Mouse (Mus musculus) embryonic facial prominence, embryonic 11.5 days (tissue): Measurements from ENCODE around the gene Epo. TPM values are rescaled to one million over a fixed set of nuclear protein-coding genes. Genes with fewer than 3 reads are reported as not detected.

Experiments used
- ATAC-seq: fragments of 200-750 bp; cut with Nextera tagmentation; replicated peaks from 2 replicates; pipeline ENCODE4 v1.8.0; 2017; ENCODE audit warnings: low read depth; ENCODE audit not compliant: insufficient number of reproducible peaks, low FRiP score, low TSS enrichment
- DNase-seq: peaks from one replicate; pipeline ENCODE4 v3.0.0-alpha.2; 2015; ENCODE audit warnings: low spot score
- H3K27ac ChIP-seq: fragments of 300-500 bp; sonication (generic); replicated peaks from 2 replicates; pipeline ENCODE4 v1.5.1; 2014; ENCODE audit warnings: mild to moderate bottlenecking, low read depth, low read length, control low read depth
- H3K27me3 ChIP-seq: fragments of 300-500 bp; sonication (generic); 2 replicates; pipeline ENCODE4 v1.6.1; 2014; ENCODE audit warnings: mild to moderate bottlenecking, low read length, moderate library complexity, mixed read lengths; ENCODE audit not compliant: control insufficient read depth, insufficient read depth
- H3K36me3 ChIP-seq: fragments of 300-500 bp; sonication (generic); replicated peaks from 2 replicates; pipeline ENCODE4 v1.6.1; 2014; ENCODE audit warnings: low read depth, mild to moderate bottlenecking, low read length, moderate library complexity, mixed read lengths; ENCODE audit not compliant: control insufficient read depth, insufficient read depth
- H3K4me1 ChIP-seq: fragments of 300-500 bp; sonication (generic); 2 replicates; pipeline ENCODE4 v1.6.1; 2014; ENCODE audit warnings: low read length, mixed read lengths; ENCODE audit not compliant: control insufficient read depth, insufficient read depth
- H3K4me2 ChIP-seq: fragments of 300-500 bp; sonication (generic); 2 replicates; pipeline ENCODE4 v1.6.1; 2014; ENCODE audit warnings: low read depth, mild to moderate bottlenecking, control low read depth, low read length, moderate library complexity
- H3K4me3 ChIP-seq: fragments of 300-500 bp; sonication (generic); 2 replicates; pipeline ENCODE4 v1.5.1; 2014; ENCODE audit warnings: low read depth, low read length, control low read depth
- H3K9ac ChIP-seq: fragments of 300-500 bp; sonication (generic); replicated peaks from 2 replicates; pipeline ENCODE4 v1.6.1; 2014; ENCODE audit warnings: mild to moderate bottlenecking, control low read depth, low read length
- H3K9me3 ChIP-seq: fragments of 300-500 bp; sonication (generic); replicated peaks from 2 replicates; pipeline ENCODE4 v1.6.1; 2016; ENCODE audit warnings: mild to moderate bottlenecking, low read length, inconsistent platforms, mixed read lengths; ENCODE audit not compliant: control insufficient read depth
- WGBS: fragments of 180-500 bp; shearing (Covaris S2); extraction: QIAGEN DNeasy Blood & Tissue Kit; methylation state at CpG from one replicate; pipeline ENCODE4 v1.1.7; 2014; 5-methylcytosine and 5-hydroxymethylcytosine counted together
- polyA plus RNA-seq: library from polyadenylated mRNA; unstranded; fragments of >200 nt; fragmentation: Nextera tagmentation; extraction: Ambion mirVana; gene quantifications from 2 replicates; pipeline ENCODE4 v1.2.1, GENCODE M21; 2014

Gene Epo
- polyA plus RNA-seq, 1 experiment from 2014 or later, result 0.63 TPM

DNA sequence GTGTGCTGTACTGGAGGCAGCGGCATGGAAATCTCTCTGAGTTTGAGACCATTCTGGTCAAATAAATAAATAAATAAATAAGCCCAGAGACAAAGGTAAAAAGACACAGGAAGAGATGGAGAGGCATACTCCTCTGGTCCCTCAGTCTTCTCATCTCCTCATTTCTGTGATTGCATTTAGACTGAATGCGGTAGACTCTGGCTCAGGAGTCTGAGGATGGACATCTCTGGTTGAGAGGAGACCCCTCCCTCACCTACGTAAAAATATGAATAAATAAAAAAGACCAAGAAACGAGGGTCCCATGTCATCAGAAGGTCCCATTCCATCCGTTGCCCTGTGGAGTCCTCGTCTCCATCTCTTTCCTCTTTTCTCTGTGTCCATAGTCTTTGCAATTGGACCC, 20.0 kb upstream of the Epo start:
- Histone ChIP-seq H3K9ac (no peak overlapping the region), H3K36me3 (no peaks in the 10 kb centered on the region), H3K9me3 (no peaks in the 10 kb centered on the region), H3K4me2 (peak overlapping the region; percentile 19; the same call in 1 of the 2 replicates), H3K27ac (no peak overlapping the region), H3K4me3 (no peak overlapping the region; the same call in 1 of the 2 replicates), H3K4me1 (no peaks in the 10 kb centered on the region), H3K27me3 (no peaks in the 10 kb centered on the region; the same call in 1 of the 2 replicates)
- DNase-seq (no peak), ATAC-seq (no peak)
- WGBS, result 26% methylated on average over 6 of the region's 6 CpGs

DNA sequence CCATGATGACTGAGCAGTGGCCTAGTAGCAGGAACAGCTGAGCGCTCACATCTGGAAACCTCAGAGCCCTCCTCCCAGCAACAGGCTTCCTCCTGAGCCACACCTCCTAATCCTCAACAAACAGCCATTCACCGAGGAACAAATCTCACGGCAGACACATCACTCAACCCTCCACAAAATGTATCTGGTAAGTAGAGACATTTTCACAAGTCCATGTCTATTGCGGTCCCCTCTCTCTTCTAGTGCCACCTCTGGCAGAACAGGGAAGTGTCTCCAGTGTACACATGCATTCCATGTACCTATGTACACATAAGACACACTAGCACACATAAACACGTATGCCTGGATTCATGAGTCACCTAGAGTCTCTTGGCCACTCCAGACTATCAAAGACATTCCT, 18.1 kb upstream of the Epo start:
- Histone ChIP-seq H3K36me3 (no peaks in the 10 kb centered on the region), H3K4me1 (no peaks in the 10 kb centered on the region), H3K27ac (no peak overlapping the region), H3K9me3 (no peaks in the 10 kb centered on the region), H3K4me2 (no peak overlapping the region), H3K27me3 (no peaks in the 10 kb centered on the region; the same call in 1 of the 2 replicates), H3K4me3 (no peak overlapping the region), H3K9ac (no peak overlapping the region)
- DNase-seq (no peak), ATAC-seq (no peak)
- WGBS, result 69% methylated on average over 5 of the region's 5 CpGs

DNA sequence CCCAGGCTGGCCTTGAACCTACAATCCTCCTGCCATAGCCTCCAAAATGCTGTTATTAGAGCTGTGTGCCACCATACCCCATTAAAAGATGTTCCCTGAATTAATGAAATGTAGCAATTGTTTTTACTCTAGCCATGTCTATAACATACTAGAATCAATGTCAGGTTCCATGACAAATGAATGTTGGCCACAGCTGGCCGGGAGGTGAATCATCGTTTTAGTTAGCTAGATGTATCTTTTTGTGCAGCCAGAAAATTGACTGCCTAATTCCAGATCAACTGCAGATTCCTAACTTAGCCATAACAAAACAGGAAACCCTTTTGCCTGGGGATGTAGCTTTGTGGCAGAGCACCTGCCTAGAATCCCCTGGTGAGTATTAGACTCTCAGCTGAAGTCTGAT, 16.8 kb upstream of the Epo start:
- H3K4me1 ChIP-seq, result no peaks in the 10 kb centered on the region
- H3K4me2 ChIP-seq, result no peak overlapping the region
- no peaks in the 10 kb centered on the region; the same call in 1 of the 2 replicates for H3K27me3 ChIP-seq
- H3K9ac ChIP-seq, result no peak overlapping the region
- no peak overlapping the region for H3K4me3 ChIP-seq
- 80% methylated on average over 2 of the region's 2 CpGs for WGBS
- H3K9me3 ChIP-seq, result no peaks in the 10 kb centered on the region
- no peak overlapping the region for H3K27ac ChIP-seq
- no peak for DNase-seq
- H3K36me3 ChIP-seq, result no peaks in the 10 kb centered on the region
- no peak for ATAC-seq

DNA sequence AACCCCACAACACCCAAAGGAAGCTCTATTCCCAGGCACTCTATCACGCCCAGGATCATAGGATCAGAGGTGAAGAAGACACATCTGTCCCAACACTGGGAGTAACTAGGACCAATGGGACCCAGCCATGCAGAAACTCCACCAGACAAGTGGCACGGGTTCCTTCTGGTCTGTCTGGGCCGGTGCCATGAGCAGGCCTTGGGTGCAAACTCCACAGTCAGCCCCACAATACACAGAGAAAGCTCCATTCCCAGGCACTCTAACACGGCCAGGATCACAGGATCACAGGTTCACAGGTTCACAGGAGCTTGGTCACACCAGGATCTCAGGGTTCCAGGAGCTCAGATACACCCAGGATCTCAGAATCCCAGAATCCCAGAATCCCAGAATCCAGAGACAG, 12.6 kb upstream of the Epo start:
- Histone ChIP-seq H3K9ac (no peak overlapping the region), H3K27ac (no peak overlapping the region), H3K36me3 (no peaks in the 10 kb centered on the region), H3K4me1 (no peaks in the 10 kb centered on the region), H3K4me2 (no peak overlapping the region), H3K4me3 (no peak overlapping the region), H3K27me3 (no peaks in the 10 kb centered on the region), H3K9me3 (no peaks in the 10 kb centered on the region)
- DNase-seq (no peak), ATAC-seq (no peak)
- 73% methylated on average over 4 of the region's 4 CpGs for WGBS

DNA sequence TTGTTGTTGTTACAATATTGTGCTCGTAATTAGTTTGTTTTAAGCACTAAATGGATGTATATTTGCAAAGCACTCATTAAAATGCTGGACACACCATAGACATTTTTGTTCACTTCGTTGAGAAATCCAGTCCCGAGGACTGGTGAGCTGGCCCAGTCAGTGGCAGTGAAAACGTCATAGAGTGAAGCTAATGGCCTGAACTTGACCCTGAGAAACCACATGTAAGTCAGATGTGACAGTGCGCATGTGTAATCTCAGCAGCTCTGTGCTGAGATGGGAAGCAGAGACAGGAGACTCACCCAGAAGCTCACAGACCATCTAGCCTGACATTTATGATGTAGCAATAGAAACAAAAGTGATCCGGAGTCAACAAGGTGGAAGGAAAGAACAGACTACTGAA, 11.9 kb upstream of the Epo start:
- H3K36me3 ChIP-seq, result no peaks in the 10 kb centered on the region
- no peak for ATAC-seq
- H3K9ac ChIP-seq, result no peak overlapping the region
- H3K27ac ChIP-seq, result no peak overlapping the region
- no peak overlapping the region for H3K4me3 ChIP-seq
- H3K4me2 ChIP-seq, result no peak overlapping the region
- no peaks in the 10 kb centered on the region for H3K4me1 ChIP-seq
- H3K9me3 ChIP-seq, result no peaks in the 10 kb centered on the region
- H3K27me3 ChIP-seq, result no peaks in the 10 kb centered on the region
- no peak for DNase-seq
- 68% methylated on average over 6 of the region's 6 CpGs for WGBS

DNA sequence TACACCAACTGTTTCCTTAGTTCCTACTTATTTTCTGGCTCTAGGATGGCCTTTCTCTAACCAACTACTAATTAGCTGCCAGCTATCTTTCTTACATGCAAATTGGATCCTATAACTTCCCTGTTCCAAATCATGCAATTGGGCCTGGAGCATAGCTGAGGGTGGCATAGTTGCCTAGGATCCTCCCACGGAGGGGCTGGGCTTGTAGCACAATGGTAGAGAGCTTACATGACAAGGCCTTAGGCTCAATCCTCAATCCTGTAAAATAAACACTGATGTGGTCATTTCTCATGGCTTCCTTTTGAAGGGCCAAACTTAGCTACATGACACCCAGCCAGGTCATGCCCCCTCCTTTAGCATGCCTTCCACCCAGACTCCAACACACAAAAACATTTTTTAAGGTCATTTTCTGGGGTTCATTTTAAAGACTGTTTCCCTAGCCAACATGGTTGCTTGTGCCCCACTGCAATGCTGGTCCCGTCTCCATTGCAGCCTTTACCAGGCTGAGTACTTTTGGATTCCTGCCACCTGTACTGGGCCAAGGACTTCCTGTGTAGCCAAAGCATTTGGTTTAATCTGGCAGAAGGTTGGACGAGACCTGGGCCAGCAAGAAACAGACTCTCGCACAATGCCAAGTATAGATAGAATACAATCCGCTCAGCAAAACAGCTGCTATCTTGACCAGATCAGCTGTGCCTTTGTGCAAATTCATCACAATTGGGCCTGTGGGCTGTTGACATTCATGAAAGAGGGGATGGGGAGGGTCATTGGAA, 8.9 kb upstream of the Epo start:
- Histone ChIP-seq H3K27ac (no peak overlapping the region), H3K4me3 (no peak overlapping the region), H3K4me1 (no peaks in the 10 kb centered on the region), H3K9me3 (no peaks in the 10 kb centered on the region), H3K9ac (no peak overlapping the region), H3K36me3 (no peaks in the 10 kb centered on the region), H3K27me3 (no peaks in the 10 kb centered on the region), H3K4me2 (no peak overlapping the region)
- ATAC-seq (no peak), DNase-seq (no peak)
- 81% methylated on average over 5 of the region's 5 CpGs for WGBS

DNA sequence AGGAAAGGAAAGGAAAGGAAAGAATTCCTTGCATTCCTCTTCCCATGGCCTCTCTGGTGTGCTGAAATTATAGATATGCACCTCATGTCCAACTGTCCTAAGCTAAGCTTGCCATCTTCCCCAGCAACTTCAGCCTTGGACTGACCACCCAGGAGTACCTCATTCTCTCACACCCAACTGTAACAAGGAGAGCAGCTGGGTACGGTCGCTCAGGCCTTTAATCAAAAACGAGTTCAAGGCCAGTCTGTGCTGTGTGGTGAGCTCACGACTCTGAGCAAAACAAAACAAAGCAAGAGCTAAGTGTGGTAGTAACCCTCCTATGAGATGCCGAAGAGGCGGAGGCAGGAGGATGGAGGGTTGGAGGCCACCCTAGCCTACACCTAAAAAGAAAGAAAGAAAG, 7.9 kb upstream of the Epo start:
- H3K4me1 ChIP-seq, result no peaks in the 10 kb centered on the region
- H3K36me3 ChIP-seq, result no peaks in the 10 kb centered on the region
- H3K9me3 ChIP-seq, result no peaks in the 10 kb centered on the region
- 69% methylated on average over 6 of the region's 6 CpGs for WGBS
- no peak overlapping the region for H3K27ac ChIP-seq
- ATAC-seq (no peak), DNase-seq (no peak)
- no peak overlapping the region for H3K9ac ChIP-seq
- no peak overlapping the region for H3K4me3 ChIP-seq
- no peak overlapping the region for H3K4me2 ChIP-seq
- H3K27me3 ChIP-seq, result no peaks in the 10 kb centered on the region

DNA sequence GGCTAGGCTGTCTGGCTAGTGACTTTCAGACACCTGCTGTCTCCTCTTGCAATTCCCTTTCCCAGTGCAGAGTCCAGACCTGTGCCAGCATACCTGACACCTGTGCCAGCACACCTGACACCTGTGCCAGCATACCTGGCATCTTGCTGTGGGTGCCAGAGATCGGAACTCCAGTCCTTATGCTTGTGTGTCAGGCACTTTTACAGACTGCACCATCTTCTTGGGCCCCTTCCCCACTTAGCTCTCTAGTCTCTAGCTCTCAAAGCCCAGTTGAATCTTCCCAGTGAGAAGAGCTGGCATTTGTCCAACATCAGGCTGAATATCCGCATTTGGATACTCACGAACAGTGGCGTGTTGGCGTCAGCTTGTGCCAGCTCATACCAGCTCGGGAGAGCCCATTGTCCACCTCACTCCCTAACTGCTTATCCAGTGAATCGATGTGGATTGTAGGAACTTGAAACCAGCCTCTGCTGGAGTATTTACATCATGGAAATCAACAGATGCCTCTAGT, 6.3 kb upstream of the Epo start:
- Histone ChIP-seq H3K9me3 (no peaks in the 10 kb centered on the region), H3K4me3 (no peak overlapping the region), H3K27ac (no peak overlapping the region), H3K4me1 (no peaks in the 10 kb centered on the region), H3K27me3 (no peaks in the 10 kb centered on the region), H3K9ac (no peak overlapping the region), H3K36me3 (no peaks in the 10 kb centered on the region), H3K4me2 (no peak overlapping the region)
- ATAC-seq (no peak), DNase-seq (no peak)
- 82% methylated on average over 7 of the region's 7 CpGs for WGBS
